Mouse (Mus musculus) cerebellum, postnatal 14 days (tissue): ENCODE measurements around the gene Oxct1.
A peak's percentile ranks its signal among the peaks of the same experiment; 100 is the strongest.

ENCODE experiments used
- DNase-seq, 2 experiments: peaks; one replicate each; pipeline ENCODE4 v3.0.0; 2021; ENCODE audit warnings: mixed read lengths in 2 of 2

The Oxct1 gene

DNA sequence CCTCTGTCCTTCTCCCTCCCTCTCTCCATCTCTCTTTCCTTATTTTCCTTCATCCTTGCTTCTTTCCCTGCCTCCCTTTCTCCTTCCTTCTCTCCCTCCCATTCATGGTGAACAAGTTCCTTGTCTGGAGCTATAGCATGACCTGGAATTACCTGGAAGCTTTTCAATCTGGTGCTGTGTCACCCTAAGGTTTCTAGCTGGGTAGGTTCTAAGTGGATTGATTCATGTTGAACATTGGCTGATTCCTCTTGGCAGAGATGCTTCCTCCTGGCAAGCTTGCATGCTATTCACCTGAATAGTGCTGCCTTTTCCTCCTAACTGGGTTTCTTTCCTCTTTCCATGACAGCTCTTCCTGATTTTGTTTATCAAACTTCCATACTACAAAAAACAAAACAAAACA, 2.8 kb downstream of the Oxct1 start:
- peak; percentile 46 to 65 for DNase-seq

- DNase-seq, result no peak
Observed at GRCm38 (mm10) chr15:4033168-4034004, 7.2 kb downstream of the Oxct1 start.

DNA sequence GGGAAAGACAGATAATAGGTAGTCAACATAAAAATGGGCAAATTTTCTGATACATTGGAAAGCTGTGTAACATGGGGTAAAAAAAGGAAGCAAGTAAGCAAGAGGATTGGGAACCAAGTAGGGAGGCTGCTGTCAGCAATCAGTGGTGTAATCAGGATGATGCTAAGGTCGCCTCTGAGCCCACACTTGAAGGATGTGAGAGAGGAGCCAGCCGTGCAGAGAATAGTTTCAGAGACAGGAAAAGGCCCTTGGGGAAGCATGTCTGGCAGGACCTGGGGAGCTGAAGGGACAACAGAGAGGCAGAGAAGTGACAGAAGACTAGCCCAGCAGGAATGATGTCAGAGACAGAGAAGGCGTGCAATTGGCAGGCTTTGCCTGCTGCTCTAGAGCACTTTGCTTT, 16.2 kb downstream of the Oxct1 start:
- no peak for DNase-seq

DNA sequence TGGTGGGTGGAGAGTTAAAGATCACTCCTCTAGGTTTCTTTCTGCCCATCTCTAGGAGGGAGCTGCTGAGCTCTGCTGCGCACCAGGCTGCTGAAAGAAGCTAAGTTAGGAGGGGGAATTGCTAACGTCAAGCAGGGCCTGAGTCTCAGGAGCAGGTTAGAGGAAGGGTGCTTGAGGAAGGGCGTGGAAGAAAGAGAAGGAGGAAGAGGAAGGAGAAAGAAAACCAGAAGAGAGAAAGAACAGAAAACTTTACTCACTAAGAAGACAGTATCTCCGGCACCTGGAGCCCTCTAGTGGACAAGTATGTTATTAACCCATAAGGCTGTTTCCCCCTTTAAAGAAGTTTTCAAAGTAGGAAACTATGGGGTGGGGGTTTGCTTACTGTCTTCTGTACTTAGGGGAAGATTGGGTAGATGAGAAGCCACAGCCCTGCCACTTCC, 16.9 kb downstream of the Oxct1 start:
- peak; percentile 25 to 31 for DNase-seq

- peak; percentile 53 to 54 for DNase-seq
Observed at GRCm38 (mm10) chr15:4056627-4057026, 30.4 kb downstream of the Oxct1 start.

DNA sequence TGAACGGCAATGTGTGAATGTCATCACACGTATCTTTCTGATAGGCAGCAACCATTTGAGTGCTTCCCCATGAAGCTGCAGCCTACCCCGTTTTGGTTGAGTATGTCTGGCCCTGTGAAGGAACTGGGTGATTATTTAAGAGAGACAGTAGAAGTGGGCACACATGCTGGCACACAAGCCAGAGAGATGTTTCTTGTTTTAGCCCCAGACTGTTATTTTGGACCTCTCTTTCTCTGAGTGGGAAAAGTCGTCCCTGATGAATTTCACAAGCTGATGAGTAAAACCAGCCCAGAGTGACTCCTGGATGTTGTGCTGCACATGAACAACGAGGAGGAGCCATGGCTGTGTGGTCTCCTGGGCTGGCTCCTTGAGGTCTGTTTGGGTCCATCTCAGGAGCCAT, 37.4 kb downstream of the Oxct1 start:
- DNase-seq, result no peak

- no peak for DNase-seq
Observed at GRCm38 (mm10) chr15:4064013-4064412, 37.8 kb downstream of the Oxct1 start.

DNA sequence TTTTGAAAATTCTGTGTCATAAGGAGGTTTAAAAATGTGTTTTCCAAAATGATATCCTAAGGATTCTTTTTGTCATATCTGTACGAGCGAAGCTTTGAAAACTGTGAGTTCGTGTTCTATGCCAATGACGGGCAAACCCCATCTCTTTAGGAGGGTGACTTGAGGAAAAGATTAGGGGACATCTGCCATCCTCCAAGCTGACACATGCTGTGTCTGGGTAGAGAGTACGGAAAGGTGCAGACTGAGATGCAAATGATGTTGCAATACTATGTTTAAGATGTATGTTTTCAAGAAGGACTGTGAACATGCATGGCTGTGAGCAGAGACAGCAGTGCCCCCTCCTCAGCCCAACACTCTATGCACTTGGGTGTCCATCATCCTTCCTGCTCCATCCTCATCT, 38.5 kb downstream of the Oxct1 start:
- no peak for DNase-seq

DNA sequence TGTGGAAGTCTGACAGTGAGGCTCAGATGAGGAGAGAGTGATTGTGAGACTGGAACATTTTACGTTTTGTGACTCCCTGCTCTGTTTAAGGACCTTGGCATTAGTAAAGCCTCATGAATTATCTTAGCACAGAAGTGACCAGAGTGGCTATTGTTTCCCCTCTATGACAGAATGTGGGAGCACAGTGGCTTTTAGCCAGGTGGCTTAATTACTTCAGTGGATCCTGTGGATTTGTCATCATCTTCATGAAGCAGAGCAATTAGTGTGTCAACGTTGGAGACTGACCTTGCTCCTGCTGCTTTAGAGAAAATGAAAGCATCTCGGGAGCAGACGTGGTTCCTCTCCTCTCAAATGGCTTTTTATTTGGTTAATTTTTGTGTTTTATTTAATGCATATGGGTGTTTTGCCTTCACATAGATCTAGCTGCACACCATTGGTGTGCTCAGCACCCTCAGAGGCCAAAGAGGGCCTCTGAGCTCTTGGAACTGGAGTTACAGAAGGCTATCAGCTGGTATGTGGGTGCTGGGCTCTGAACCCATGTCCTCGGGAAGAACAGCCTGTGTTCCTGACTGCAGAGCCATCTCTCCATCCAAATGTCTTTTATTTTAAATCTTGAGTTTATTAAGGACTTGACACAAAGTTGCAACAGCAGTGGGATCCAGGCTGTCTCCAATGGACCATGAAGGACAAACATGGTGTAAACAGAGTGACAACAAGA, 41.2 kb downstream of the Oxct1 start:
- peak; percentile 29 to 43 for DNase-seq

DNA sequence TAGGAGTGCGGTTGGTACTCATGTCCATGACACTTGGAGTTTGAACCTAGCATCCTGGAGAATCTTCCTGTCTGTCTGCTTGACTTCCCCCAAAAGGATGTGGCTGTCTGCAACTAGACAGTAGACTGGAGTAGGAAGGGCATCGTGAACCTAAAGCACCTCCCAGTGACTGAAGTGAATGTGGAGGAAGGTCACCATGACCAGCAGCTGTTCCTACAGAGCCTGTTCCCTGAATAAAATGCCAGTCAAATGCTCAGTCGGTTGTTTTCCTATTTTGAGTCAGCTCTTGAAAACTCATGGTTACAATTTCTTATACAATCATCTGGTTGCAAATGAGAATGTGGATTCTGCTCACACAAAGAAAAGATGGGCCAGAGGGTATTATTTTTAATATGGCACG, 51.8 kb downstream of the Oxct1 start:
- no peak for DNase-seq

- no peak for DNase-seq
Observed at GRCm38 (mm10) chr15:4078785-4079184, 52.6 kb downstream of the Oxct1 start.

GRCm38 (mm10) chr15:4079425-4080189, 53.4 kb downstream of the Oxct1 start:
- DNase-seq, result no peak

DNA sequence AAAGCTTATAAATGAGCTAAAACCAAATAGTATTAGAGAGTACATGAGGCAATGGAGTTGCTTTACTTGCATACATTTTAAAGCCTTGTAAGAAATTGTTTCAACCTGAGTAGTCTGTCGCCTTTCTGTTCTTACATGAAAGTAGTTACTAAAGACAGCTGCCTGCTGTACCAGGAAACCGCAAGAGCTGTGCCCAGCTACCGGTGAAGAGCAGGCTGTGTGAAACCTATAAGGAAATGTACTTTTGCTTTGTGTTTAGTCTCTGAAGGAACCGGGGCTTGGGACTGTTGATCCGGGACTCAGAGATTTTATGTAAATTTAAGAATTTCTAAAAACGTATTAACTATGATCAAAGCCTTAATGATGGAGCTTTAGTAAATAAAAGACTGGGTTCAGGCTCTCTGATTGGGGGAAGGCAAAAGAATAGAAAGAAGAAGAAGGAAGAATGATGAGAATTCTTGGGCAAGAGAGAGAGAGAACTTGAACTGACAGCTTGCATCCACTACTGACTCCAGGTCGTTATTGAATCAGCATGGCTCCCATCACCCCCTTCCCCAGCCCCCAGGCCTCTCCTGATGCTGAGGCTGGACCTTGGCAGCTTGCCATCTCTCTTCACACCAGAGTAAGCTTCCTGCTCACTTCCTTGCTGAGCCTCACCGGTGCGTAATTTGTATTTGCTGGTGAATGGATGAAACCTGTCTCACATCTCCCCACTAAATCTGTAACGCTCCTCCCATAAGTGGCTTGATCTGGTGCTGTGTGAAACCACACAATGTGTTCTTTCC, 59.6 kb downstream of the Oxct1 start:
- peak; percentile 45 to 53 for DNase-seq

DNA sequence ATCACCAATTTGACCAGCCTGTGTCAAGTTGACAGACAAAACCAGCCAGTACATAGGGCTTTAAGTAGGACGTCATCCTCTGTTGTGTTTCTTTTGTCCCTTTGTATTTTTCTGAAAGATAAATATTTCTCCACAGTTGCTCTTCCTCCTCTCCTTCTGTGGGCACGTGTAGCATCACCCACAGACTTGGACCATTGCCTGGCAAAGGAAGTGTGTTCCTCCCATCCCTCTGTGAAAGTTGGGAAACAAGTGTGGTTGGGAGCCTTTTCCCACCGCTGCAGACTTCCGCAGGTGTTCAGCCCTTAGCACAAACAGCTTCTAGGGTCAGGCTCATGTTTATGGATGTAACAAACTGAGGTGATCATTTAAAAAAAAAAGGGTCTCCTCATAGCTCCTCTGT, 61.3 kb downstream of the Oxct1 start:
- DNase-seq, result no peak

DNA sequence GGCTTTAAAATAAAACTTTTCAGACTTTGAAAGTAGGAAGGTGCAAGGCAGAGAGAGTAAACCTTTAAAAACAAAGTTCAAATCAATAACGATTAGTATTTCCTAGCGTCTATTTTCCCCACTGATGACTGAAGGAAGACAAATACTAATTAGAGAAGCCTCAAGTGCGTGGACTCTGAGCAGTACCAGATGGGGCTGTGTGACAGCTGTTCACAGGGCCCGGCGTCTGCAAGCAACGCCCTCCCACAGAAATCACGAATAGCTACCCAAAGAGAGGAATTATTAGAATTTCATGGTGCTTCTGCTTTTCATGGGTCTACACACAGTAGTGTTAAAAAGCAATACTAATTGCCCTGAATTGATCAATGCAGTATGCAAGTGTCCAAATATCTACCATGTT, 61.7 kb downstream of the Oxct1 start:
- no peak for DNase-seq

DNA sequence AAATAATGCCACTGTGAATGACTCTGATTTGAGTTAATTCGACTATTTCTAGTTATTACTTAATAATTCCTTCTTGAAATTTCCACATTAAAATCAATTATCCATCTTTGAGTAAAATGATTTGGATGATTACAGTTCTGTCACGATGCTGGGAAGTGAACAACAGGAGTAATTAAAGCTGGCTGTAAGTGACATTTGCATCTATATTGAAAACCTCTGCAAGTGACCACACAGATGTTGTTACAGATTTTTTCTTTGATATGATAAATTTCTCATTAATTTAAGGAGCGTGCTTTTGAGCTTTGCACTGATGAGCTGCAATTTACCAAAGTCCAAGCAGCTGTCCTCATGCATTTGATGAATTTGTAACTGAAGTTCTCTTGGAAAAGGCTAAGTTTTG, 64.4 kb downstream of the Oxct1 start:
- DNase-seq, result no peak

DNA sequence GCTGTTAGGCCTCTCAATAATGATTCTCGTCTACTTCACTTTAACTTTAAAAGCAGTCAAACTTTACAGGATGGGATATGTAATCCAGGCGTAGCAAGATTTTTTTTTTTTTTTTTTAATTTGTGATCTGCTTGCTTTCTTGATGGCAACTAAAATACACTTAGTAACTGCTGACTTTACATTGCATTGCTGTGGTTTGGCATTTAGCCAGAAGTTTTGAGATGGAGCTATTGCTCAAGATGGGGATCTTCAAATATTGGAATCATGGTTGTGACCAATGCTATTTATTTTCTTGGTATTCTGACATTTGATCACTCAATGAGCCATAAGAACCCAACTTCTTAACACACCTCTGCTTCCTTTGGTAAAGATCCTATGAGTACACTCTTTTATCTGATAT, 66.4 kb downstream of the Oxct1 start:
- DNase-seq, result no peak

GRCm38 (mm10) chr15:4100341-4100921, 74.2 kb downstream of the Oxct1 start:
- DNase-seq, result no peak

DNA sequence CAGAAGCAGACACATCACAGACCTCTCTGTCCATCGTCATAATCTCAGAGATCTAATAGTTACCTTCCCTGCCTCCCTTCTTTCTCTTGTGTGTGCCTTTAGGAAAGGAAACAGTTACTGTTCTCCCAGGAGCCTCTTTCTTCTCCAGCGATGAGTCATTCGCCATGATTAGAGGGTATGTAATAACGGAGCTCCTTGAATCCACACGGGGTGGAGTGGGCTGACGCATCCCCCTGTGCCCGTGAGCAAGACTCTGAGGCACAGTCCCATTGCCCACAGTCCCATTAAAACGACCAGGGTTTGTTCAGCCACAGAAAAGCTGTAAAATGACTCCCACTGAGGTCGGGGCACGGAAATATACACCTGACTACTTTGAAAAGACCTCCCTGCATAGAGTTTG, 74.8 kb downstream of the Oxct1 start:
- DNase-seq, result no peak

DNA sequence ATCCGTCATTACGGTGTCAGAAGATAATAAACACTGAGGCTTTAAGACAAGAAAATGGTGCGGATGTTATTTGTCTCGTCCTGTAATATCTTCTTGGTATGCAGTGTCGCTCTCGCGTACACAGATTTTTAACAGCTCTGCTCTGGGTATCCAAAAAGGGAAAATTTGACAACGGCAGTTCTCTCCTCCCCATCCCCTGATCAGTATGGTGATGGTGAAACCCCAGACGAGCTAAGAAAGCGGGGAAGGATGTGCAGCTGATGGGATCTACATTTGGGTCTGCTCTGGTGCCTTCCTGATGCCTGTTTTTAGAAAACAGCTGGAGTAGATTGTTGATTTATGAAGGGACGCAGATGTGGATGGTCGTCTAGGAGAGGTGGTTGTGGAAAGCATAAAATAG, 78.1 kb downstream of the Oxct1 start:
- no peak for DNase-seq

GRCm38 (mm10) chr15:4105498-4105897, 79.3 kb downstream of the Oxct1 start:
- no peak for DNase-seq

GRCm38 (mm10) chr15:4119962-4120361, 93.8 kb downstream of the Oxct1 start:
- DNase-seq, result no peak
